Mouse (Mus musculus) liver, postnatal 0 days (tissue): ENCODE results near the gene Map1s.

ENCODE experiments used
- CTCF ChIP-seq: sonication (generic); IDR thresholded peaks from 2 replicates; pipeline ENCODE4 v1.5.1; 2016; ENCODE audit warnings: antibody characterized with exemption, low read depth
- EP300 ChIP-seq: IDR thresholded peaks from 2 replicates; pipeline ENCODE4 v1.6.1; 2016; ENCODE audit warnings: antibody characterized with exemption, low read depth, mild to moderate bottlenecking

DNA sequence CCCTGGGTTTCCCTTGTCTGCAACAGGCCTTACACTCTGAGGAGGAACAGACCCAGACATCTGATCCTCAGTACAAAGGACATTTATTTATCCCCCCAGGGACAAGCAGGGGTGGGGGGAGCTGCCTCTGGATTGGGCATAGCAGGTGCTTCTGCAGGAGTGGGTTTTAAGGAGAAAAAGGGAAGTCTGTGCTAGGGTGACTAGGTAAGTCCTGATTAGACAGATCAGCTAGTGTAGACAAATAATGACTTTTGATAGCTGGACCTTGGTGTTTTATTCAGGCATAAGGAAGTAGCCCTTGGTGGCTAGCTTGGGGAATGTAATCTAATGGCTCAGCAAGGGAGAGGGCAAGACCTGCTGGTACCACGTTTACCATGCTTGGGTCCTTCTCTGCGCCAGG, 6.5 kb upstream of the Map1s start:
- TF ChIP-seq CTCF (no peak), EP300 (no peak)
